Mouse (Mus musculus): Measurements from ENCODE around the gene Acox3. TPM values are rescaled to one million over a fixed set of nuclear protein-coding genes. Genes with fewer than 3 reads are reported as not detected.

Gene Acox3
- 40.7 and 45.4 TPM in 2 replicates for polyA plus RNA-seq (2012; rRNA removed)

GRCm38 (mm10) chr5:35582445-35583220, at the start of gene Acox3:
Gene Acox3 (plus strand): TSS chr5:35583040.

DNA sequence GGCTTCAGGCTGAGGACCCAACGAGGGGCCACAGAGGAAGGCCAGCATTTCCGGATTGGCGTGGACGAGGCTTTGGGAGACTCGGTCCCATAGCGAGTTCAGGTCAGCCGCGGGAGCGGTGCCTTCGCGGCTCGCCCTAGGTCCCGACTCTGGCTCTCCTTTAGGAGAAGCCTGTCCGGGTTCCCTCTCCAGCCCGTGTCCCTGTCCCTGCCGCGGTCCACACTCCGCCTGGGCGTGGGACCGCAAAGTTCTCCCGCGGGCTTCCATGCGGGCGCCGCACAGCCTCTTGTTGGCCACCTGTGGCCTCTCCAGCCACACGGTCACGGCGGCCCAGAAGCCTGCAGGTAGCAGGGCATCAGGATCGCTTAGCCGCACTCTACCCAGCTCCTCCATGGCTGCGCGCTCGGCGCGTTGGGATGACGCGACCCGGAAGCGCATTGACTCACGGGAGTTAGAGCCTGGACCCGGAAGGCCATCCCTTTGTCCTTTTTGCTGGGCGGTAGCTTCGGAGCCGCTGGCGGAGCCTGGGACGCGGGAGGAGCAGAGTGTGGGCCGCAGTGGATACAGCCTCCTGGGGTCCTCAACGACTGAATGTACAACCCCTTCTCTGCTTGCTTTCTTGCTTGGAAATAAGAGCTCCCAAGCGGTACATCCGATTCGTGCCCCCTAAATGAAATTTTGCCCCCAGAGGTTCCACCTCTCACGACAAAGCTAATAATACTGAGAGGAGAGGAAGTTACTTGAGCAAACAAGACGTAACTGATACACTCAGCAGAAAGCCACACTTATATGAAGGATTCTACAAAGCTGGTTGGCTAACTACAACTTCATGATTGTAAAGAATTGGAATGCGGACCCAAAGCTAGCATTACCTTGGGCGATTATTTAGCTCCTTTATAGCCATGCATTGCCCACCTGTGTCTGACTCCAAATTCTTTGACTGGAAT, 7.9 kb upstream of the Acox3 start, which contains the start of gene Trmt44:
Trmt44 (minus strand) TSS at position 418 of the 947 bp plus-strand sequence.

Other genes with a start within 250 kb of the Acox3 start
- gene Hmx1, start 193.9 kb upstream of the Acox3 start, polyA plus RNA-seq (2012; rRNA removed): not detected in 2 replicates
- gene Cpz, start 57.3 kb upstream of the Acox3 start, polyA plus RNA-seq (2012; rRNA removed): 1.4 and 1.6 TPM in 2 replicates
- 4.7 and 5.3 TPM in 2 replicates for gene Trmt44, start 8.0 kb upstream of the Acox3 start, polyA plus RNA-seq (2012; rRNA removed)
- 84.0 and 95.6 TPM in 2 replicates for gene Htra3, start 96.7 kb downstream of the Acox3 start, polyA plus RNA-seq (2012; rRNA removed)
- 19.8 and 20.1 TPM in 2 replicates for gene Sh3tc1, start 156.9 kb downstream of the Acox3 start, polyA plus RNA-seq (2012; rRNA removed)
- gene Ablim2, start 174.8 kb downstream of the Acox3 start, polyA plus RNA-seq (2012; rRNA removed): 21.5 and 23.1 TPM in 2 replicates

Measured in colon, adult 2 months (tissue).